Mouse (Mus musculus) lung, postnatal 0 days (tissue): Measurements from ENCODE around the gene Capza1. TPM values are rescaled to one million over a fixed set of nuclear protein-coding genes. Genes with fewer than 3 reads are reported as not detected.
"Not testable (repeated sequence)": the region's sequence is repeated elsewhere in the genome, so short reads cannot be mapped to it uniquely, and the experiment has no call there.

Experiments used
- ATAC-seq: fragments of 200-750 bp; cut with Nextera tagmentation; 2 replicates; pipeline ENCODE4 v1.8.0; 2017; ENCODE audit warnings: moderate library complexity
- DNase-seq: peaks from one replicate; pipeline ENCODE4 v3.0.0-alpha.2; 2016; ENCODE audit warnings: low spot score
- H3K27ac ChIP-seq: fragments of 300-500 bp; sonication (generic); 2 replicates; pipeline ENCODE4 v1.5.1; 2014; ENCODE audit warnings: antibody characterized with exemption, mild to moderate bottlenecking, low read length, mixed read lengths
- H3K27me3 ChIP-seq: fragments of 300-500 bp; sonication (generic); replicated peaks from 2 replicates; pipeline ENCODE4 v1.6.1; 2014; ENCODE audit warnings: low read length, mixed read lengths; ENCODE audit not compliant: insufficient read depth
- H3K36me3 ChIP-seq: fragments of 300-500 bp; sonication (generic); 2 replicates; pipeline ENCODE4 v1.6.1; 2014; ENCODE audit warnings: low read length, mixed read lengths; ENCODE audit not compliant: insufficient read depth
- H3K4me1 ChIP-seq: fragments of 300-500 bp; sonication (generic); 2 replicates; pipeline ENCODE4 v1.6.1; 2014; ENCODE audit warnings: antibody characterized with exemption, low read depth, low read length, mixed read lengths; ENCODE audit not compliant: insufficient read depth
- H3K4me2 ChIP-seq: fragments of 300-500 bp; sonication (generic); replicated peaks from 2 replicates; pipeline ENCODE4 v1.6.1; 2014; ENCODE audit warnings: low read depth, mild to moderate bottlenecking, low read length, moderate library complexity, mixed read lengths
- H3K4me3 ChIP-seq: fragments of 300-500 bp; sonication (generic); 2 replicates; pipeline ENCODE4 v1.5.1; 2014; ENCODE audit warnings: low read depth, low read length
- H3K9ac ChIP-seq: fragments of 300-500 bp; sonication (generic); replicated peaks from 2 replicates; pipeline ENCODE4 v1.6.1; 2014; ENCODE audit warnings: low read depth, mild to moderate bottlenecking
- H3K9me3 ChIP-seq: fragments of 300-500 bp; sonication (generic); 2 replicates; pipeline ENCODE4 v1.6.1; 2016; ENCODE audit warnings: low read length, mixed read lengths
- CTCF ChIP-seq: IDR thresholded peaks from 2 replicates; pipeline ENCODE4 v1.5.1; 2016; ENCODE audit warnings: antibody characterized with exemption, mild to moderate bottlenecking
- EP300 ChIP-seq: IDR thresholded peaks from 2 replicates; pipeline ENCODE4 v1.6.1; 2016; ENCODE audit warnings: antibody characterized with exemption, mild to moderate bottlenecking, control low read depth
- WGBS: fragments of 180-500 bp; shearing (Covaris S2); extraction: QIAGEN DNeasy Blood & Tissue Kit; methylation state at CpG from one replicate; pipeline ENCODE4 v1.1.7; 2014; 5-methylcytosine and 5-hydroxymethylcytosine counted together
- polyA plus RNA-seq: library from polyadenylated mRNA; unstranded; fragments of >200 nt; fragmentation: Nextera tagmentation; extraction: Ambion mirVana; gene quantifications from 2 replicates; pipeline ENCODE4 v1.2.1, GENCODE M21; 2015

Capza1 gene
- polyA plus RNA-seq, 1 experiment from 2014 or later = 110 TPM

- H3K4me1 ChIP-seq = peaks cover 7% of the 10 kb centered on the region; the same call in 1 of the 2 replicates
- no peak overlapping the region for H3K9ac ChIP-seq
- DNase-seq (no peak), ATAC-seq (no peak)
- TF ChIP-seq CTCF (no peak), EP300 (no peak)
- 100% methylated on average over 1 of the region's 1 CpGs for WGBS
- no peaks in the 10 kb centered on the region for H3K36me3 ChIP-seq
- no peaks in the 10 kb centered on the region for H3K9me3 ChIP-seq
- H3K4me3 ChIP-seq = no peak overlapping the region
- H3K27me3 ChIP-seq = no peaks in the 10 kb centered on the region
- no peak overlapping the region for H3K4me2 ChIP-seq
- H3K27ac ChIP-seq = no peak overlapping the region
These were observed 49.6 kb downstream of the Capza1 start for GRCm38 (mm10) chr3:104814746-104815145.

DNA sequence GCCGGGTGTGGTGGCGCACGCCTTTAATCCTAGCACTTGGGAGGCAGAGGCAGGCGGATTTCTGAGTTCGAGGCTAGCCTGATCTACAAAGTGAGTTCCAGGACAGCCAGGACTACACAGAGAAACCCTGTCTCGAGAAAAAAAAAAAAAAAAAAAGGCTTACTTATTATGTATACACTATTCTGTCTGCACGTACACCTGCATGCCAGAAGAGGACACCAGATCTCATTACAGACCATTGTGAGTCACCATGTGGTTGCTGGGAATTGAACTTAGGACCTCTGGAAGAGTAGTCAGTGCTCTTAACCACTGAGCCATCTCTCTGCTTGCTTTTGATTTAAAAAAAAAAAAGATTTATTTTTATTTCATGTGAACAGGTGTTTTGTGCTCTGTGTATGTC is 51.1 kb downstream of the Capza1 start:
- H3K4me3 ChIP-seq, DNase-seq, H3K4me2 ChIP-seq, H3K9ac ChIP-seq, H3K9me3 ChIP-seq, H3K27me3 ChIP-seq, ATAC-seq, H3K4me1 ChIP-seq, H3K36me3 ChIP-seq, H3K27ac ChIP-seq: not testable (repeated sequence)
- WGBS = 88% methylated on average over 7 of the region's 7 CpGs

GRCm38 (mm10) chr3:104812254-104812653 is 52.1 kb downstream of the Capza1 start:
- WGBS = 77% methylated on average over 4 of the region's 4 CpGs
- TF ChIP-seq CTCF = no peak
- no peak for TF ChIP-seq EP300

DNA sequence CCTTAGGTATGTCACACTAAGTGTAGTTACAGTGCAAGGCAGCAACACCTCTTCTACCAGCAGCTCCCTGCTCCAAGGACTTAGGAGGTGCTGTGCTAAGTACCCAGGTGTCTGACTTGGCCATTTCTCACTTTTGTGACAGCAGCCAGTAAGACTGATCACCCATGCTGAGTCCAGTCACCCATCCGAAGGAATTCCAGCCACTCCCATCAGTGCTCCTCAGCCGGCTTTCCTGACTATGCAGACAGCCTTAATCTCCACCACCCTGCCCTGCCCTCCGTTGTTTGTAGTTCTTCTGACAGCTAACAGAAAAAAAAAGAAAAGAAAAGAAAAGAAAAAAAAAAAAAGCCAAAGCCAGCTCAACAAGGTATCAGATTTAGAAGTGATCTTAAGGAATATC is 52.6 kb downstream of the Capza1 start:
- no peak for TF ChIP-seq CTCF
- TF ChIP-seq EP300 = no peak
- Histone ChIP-seq H3K36me3 (no peaks in the 10 kb centered on the region), H3K4me1 (peaks cover 3% of the 10 kb centered on the region; the same call in 1 of the 2 replicates), H3K27me3 (no peaks in the 10 kb centered on the region), H3K4me2 (no peak overlapping the region), H3K27ac (no peak overlapping the region), H3K9ac (no peak overlapping the region), H3K9me3 (no peaks in the 10 kb centered on the region), H3K4me3 (no peak overlapping the region)
- 27% methylated on average over 3 of the region's 3 CpGs for WGBS
- DNase-seq (no peak), ATAC-seq (peak; percentile 38; the same call in 1 of the 2 replicates)

More at GRCm38 (mm10) chr3:104812254-104812653, 52.1 kb downstream of the Capza1 start:
- ATAC-seq (no peak), DNase-seq (no peak)
- Histone ChIP-seq H3K36me3 (no peaks in the 10 kb centered on the region), H3K4me3 (no peak overlapping the region), H3K9ac (no peak overlapping the region), H3K27me3 (no peaks in the 10 kb centered on the region), H3K27ac (no peak overlapping the region), H3K9me3 (no peaks in the 10 kb centered on the region), H3K4me2 (no peak overlapping the region), H3K4me1 (peaks cover 7% of the 10 kb centered on the region; the same call in 1 of the 2 replicates)

- no peaks in the 10 kb centered on the region for H3K27me3 ChIP-seq
- no peaks in the 10 kb centered on the region for H3K9me3 ChIP-seq
- no peak overlapping the region for H3K27ac ChIP-seq
- TF ChIP-seq EP300 = no peak
- no peak for TF ChIP-seq CTCF
- 47% methylated on average over 9 of the region's 9 CpGs for WGBS
- ATAC-seq (peak; percentile 68), DNase-seq (no peak)
- H3K9ac ChIP-seq = no peak overlapping the region
- peaks cover 5% of the 10 kb centered on the region for H3K36me3 ChIP-seq
- H3K4me2 ChIP-seq = no peak overlapping the region
- no peaks in the 10 kb centered on the region for H3K4me1 ChIP-seq
- no peak overlapping the region for H3K4me3 ChIP-seq
These were observed 58.8 kb downstream of the Capza1 start for GRCm38 (mm10) chr3:104805539-104805938.

DNA sequence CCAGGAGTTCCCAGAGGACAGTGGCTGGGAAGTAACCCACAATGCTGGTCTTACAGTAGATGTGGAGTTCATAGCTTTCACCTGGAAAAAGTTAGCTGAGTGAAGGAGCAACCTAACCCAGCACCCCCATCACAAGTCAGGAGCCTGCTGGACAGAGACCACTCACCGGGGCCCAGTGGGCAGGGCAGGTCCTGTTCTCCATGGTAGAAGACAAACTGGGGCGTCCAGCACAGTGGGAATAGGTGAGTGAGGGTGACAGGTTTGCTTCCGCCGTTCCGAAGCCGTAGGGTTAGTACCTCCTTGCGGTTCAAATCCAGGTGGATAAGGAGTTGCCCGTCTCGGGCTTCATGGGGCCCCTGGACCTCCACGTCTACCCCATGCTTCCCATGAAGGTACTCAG is 60.0 kb downstream of the Capza1 start:
- ATAC-seq = no peak
- DNase-seq = no peak
- H3K9ac ChIP-seq = no peak overlapping the region
- H3K4me3 ChIP-seq = no peak overlapping the region
- no peak overlapping the region for H3K27ac ChIP-seq
- TF ChIP-seq EP300 (no peak), CTCF (no peak)
- H3K27me3 ChIP-seq = no peaks in the 10 kb centered on the region
- peaks cover 5% of the 10 kb centered on the region for H3K36me3 ChIP-seq
- 93% methylated on average over 10 of the region's 10 CpGs for WGBS
- H3K4me1 ChIP-seq = no peaks in the 10 kb centered on the region
- no peak overlapping the region for H3K4me2 ChIP-seq
- H3K9me3 ChIP-seq = no peaks in the 10 kb centered on the region

- H3K4me2 ChIP-seq = no peak overlapping the region
- no peaks in the 10 kb centered on the region for H3K9me3 ChIP-seq
- H3K9ac ChIP-seq = no peak overlapping the region
- no peak for DNase-seq
- no peak overlapping the region for H3K4me3 ChIP-seq
- TF ChIP-seq EP300 (no peak), CTCF (no peak)
- ATAC-seq = no peak
- H3K27me3 ChIP-seq = no peaks in the 10 kb centered on the region
- peaks cover 9% of the 10 kb centered on the region for H3K36me3 ChIP-seq
- no peaks in the 10 kb centered on the region for H3K4me1 ChIP-seq
- WGBS = 92% methylated on average over 6 of the region's 6 CpGs
- no peak overlapping the region for H3K27ac ChIP-seq
These were observed 62.8 kb downstream of the Capza1 start for GRCm38 (mm10) chr3:104801481-104801880.
